Mouse (Mus musculus) G1E (cell line): ENCODE measurements around the gene Tbc1d22a. TPM values are rescaled to one million over a fixed set of nuclear protein-coding genes. Genes with fewer than 3 reads are reported as not detected.

Source experiments
- ATAC-seq: 2 replicates; pipeline ENCODE4 v1.8.0; 2016; ENCODE audit warnings: mild to moderate bottlenecking; ENCODE audit not compliant: insufficient number of reproducible peaks, poor library complexity, low FRiP score, severe bottlenecking; ENCODE audit errors: extremely low read depth
- DNase-seq: peaks from one replicate; pipeline ENCODE4 v3.0.0; 2012; ENCODE audit warnings: low spot score
- H3K27me3 ChIP-seq: 2 replicates; pipeline ENCODE4 v1.6.1; 2012; ENCODE audit warnings: mild to moderate bottlenecking, low read length, inconsistent platforms; ENCODE audit not compliant: insufficient read depth
- H3K36me3 ChIP-seq: replicated peaks from 2 replicates; pipeline ENCODE3; 2012; ENCODE audit warnings: mild to moderate bottlenecking, inconsistent platforms
- H3K4me1 ChIP-seq: 2 replicates; pipeline ENCODE4 v1.6.1; 2012; ENCODE audit warnings: low read depth, low read length, inconsistent platforms, mixed read lengths; ENCODE audit not compliant: insufficient read depth
- H3K4me3 ChIP-seq: 2 replicates; pipeline ENCODE4 v1.5.1; 2012; ENCODE audit warnings: low read depth, mild to moderate bottlenecking, inconsistent platforms, low read length, moderate library complexity, mixed read lengths
- H3K9me3 ChIP-seq: replicated peaks from 2 replicates; pipeline ENCODE4 v1.6.1; 2012; ENCODE audit warnings: inconsistent platforms
- CTCF ChIP-seq: IDR thresholded peaks from 2 replicates; pipeline ENCODE4 v1.5.1; 2012; ENCODE audit warnings: low read depth, low read length, inconsistent platforms, mixed read lengths
- GATA1 ChIP-seq: IDR thresholded peaks from 2 replicates; pipeline ENCODE4 v1.6.1; 2012; ENCODE audit warnings: borderline replicate concordance, low read length, inconsistent platforms, mixed read lengths
- GATA2 ChIP-seq: IDR thresholded peaks from 2 replicates; pipeline ENCODE4 v1.6.1; 2012; ENCODE audit warnings: low read depth, low read length, inconsistent platforms, borderline replicate concordance
- POLR2AphosphoS5 ChIP-seq: IDR thresholded peaks from 2 replicates; pipeline ENCODE4 v1.6.1; 2012; ENCODE audit warnings: low read depth, low read length, inconsistent platforms; ENCODE audit not compliant: insufficient replicate concordance
- TAL1 ChIP-seq: conservative IDR thresholded peaks from 2 replicates; pipeline ENCODE4 v1.6.1; 2012; ENCODE audit warnings: low read depth, low read length, inconsistent platforms, mixed read lengths
- polyA plus RNA-seq: library from polyadenylated mRNA; stranded (reverse); fragments of >175 nt; gene quantifications from 2 replicates; pipeline ENCODE4 v1.2.3, GENCODE M21; 2012
- total RNA-seq, 2 experiments: library from RNA; stranded (forward) in 1 of 2; stranded (reverse) in 1 of 2; fragments of 200-1000 nt in 1 of 2; fragments of >200 nt in 1 of 2; fragmentation: Nextera tagmentation in 1 of 2; gene quantifications; 2 replicates each; pipeline ENCODE4 v1.2.3; 2014 to 2017

Gene Tbc1d22a
- total and polyA plus RNA-seq, 3 experiments = 11.5 to 13.6 (median 11.9) TPM

DNA sequence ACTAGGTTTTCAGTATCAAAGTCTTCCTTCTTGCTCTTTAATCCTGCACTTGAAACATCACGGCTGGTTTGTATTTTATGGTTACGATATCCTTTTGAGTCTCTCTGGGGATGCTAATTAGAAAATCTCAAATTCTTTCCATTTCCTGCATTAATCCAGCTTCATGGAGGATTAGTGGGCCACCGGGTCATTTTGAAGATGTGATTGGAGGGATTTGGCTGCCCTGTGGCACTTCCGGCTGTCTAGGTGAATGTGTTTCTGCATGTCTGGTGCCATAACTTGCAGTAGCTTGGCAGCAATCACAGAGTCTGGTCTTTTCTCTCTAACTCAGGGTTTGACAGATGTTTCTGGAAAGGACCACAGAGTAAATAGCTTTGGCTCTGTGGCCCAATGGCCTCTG is 305.9 kb downstream of the Tbc1d22a start:
- no peaks in the 10 kb centered on the region for H3K4me1 ChIP-seq
- TF ChIP-seq POLR2AphosphoS5 (no peak), GATA1 (no peak), GATA2 (no peak), CTCF (no peak), TAL1 (no peak)
- DNase-seq (no peak), ATAC-seq (no peak)
- no peaks in the 10 kb centered on the region for H3K27me3 ChIP-seq
- no peaks in the 10 kb centered on the region for H3K36me3 ChIP-seq
- peaks cover 5% of the 10 kb centered on the region; the same call in 1 of the 2 replicates for H3K9me3 ChIP-seq
- H3K4me3 ChIP-seq = no peak overlapping the region

DNA sequence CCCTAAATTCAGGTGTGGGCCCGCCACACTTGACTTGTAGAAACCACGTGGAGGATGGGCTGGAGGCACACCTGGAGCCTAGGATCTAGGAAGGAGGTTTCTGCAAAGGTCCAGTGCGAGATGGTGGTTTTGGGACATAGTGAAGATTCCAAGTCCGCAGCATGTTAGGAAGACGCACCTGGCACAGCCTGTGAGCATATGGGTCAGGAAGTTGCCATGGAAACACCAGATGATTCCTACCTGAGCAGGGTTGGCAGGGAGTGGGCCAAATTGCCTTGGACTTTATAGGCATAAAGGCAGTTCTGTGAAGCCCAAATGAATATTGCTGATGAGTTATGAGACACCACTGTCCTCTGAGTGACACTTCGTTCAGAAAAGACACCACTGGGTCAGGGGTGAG is 321.1 kb downstream of the Tbc1d22a start:
- Histone ChIP-seq H3K4me3 (no peak overlapping the region), H3K4me1 (no peaks in the 10 kb centered on the region), H3K36me3 (no peaks in the 10 kb centered on the region), H3K9me3 (peaks cover 46% of the 10 kb centered on the region), H3K27me3 (no peaks in the 10 kb centered on the region)
- ATAC-seq (no peak), DNase-seq (no peak)
- no peak for TF ChIP-seq GATA2
- no peak for TF ChIP-seq CTCF
- TF ChIP-seq TAL1 = no peak
- TF ChIP-seq POLR2AphosphoS5 = no peak
- TF ChIP-seq GATA1 = no peak

DNA sequence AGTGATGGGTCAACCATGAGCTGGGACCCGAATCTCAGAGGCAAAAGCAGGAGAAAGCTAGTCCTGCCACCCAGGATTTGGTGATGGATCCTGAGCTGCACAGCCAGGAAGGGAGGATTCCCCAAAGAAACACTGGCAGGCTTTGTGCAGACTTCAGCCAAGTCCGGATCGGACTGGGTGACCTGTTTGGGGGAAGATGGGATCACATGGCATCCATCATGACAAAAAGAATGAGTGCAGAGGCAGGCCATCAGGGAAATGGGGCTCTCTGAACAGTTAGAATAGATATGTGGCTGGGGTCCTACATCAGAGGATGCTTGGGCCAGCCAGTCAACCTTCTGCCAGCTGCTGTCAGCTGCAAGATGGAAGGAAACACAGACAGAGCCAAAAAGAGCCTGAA is 328.1 kb downstream of the Tbc1d22a start:
- no peaks in the 10 kb centered on the region for H3K27me3 ChIP-seq
- H3K9me3 ChIP-seq = peaks cover 61% of the 10 kb centered on the region
- TF ChIP-seq TAL1 (no peak), CTCF (no peak), GATA2 (no peak), POLR2AphosphoS5 (no peak), GATA1 (no peak)
- H3K4me3 ChIP-seq = no peak overlapping the region
- DNase-seq (no peak), ATAC-seq (no peak)
- no peaks in the 10 kb centered on the region for H3K4me1 ChIP-seq
- H3K36me3 ChIP-seq = no peaks in the 10 kb centered on the region

DNA sequence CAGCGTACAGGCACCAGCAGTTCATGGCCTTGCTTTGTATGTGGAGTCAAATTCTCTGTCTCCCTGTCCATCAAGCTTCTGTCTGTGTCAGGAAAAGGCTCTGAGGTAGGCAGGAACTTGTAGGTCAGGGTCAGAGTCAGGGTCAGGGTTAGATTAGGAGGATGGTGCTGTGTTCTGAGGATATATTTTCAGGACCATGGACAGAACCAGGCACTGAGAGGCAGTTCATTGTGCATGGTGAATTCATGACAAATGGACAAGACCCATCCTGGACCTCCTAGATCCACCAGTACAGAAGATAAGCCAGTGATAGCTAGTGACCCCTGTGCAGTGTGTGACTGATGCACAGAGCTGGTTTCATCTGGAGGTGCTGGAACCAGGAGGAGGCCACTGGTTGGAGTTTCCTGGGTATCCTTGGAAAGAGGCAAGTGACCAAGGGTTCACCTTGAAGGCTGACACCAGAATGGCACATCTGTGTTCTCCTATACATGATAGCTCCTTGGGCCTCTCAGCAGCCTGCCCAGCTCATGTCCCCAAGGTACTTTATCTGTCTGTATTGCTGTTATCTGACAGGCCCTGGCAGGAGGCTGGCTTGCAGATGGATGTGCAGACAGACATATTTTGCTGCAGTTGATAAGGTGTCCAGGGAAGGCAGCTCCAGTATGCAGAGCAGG is 330.0 kb downstream of the Tbc1d22a start:
- TF ChIP-seq TAL1 = no peak
- TF ChIP-seq POLR2AphosphoS5 = no peak
- no peak for TF ChIP-seq GATA1
- no peak for TF ChIP-seq CTCF
- TF ChIP-seq GATA2 = no peak
- H3K4me3 ChIP-seq = no peak overlapping the region
- DNase-seq = no peak
- H3K4me1 ChIP-seq = no peaks in the 10 kb centered on the region
- no peaks in the 10 kb centered on the region for H3K36me3 ChIP-seq
- H3K9me3 ChIP-seq = peaks cover 66% of the 10 kb centered on the region
- H3K27me3 ChIP-seq = no peaks in the 10 kb centered on the region
- no peak for ATAC-seq

Other genes starting within 250 kb of the Tbc1d22a start
- 4.6 and 4.7 TPM in 2 replicates for gene Celsr1, start 180.7 kb upstream of the Tbc1d22a start, total RNA-seq (2014; fragmentation: Nextera tagmentation)
- 1.3 TPM in 2 replicates for gene Celsr1, start 180.7 kb upstream of the Tbc1d22a start, total RNA-seq (2017)
- 21.7 and 27.6 TPM in 2 replicates for gene Celsr1, start 180.7 kb upstream of the Tbc1d22a start, polyA plus RNA-seq
- gene Gramd4, start 156.8 kb upstream of the Tbc1d22a start, total RNA-seq (2014; fragmentation: Nextera tagmentation) = 23.2 and 23.6 TPM in 2 replicates
- gene Gramd4, start 156.8 kb upstream of the Tbc1d22a start, total RNA-seq (2017) = 55.4 and 56.8 TPM in 2 replicates
- 33.4 and 35.2 TPM in 2 replicates for gene Gramd4, start 156.8 kb upstream of the Tbc1d22a start, polyA plus RNA-seq
- 0.19 TPM in 1 of 2 replicates, not detected in the other for gene Cerk, start 28.3 kb upstream of the Tbc1d22a start, total RNA-seq (2014; fragmentation: Nextera tagmentation)
- gene Cerk, start 28.3 kb upstream of the Tbc1d22a start, total RNA-seq (2017) = 0.06 and 0.22 TPM in 2 replicates
- 0.01 and 0.02 TPM in 2 replicates for gene Cerk, start 28.3 kb upstream of the Tbc1d22a start, polyA plus RNA-seq